Mouse (Mus musculus): ENCODE results near the gene Slc13a2. TPM values are rescaled to one million over a fixed set of nuclear protein-coding genes. Genes with fewer than 3 reads are reported as not detected.

Slc13a2 gene
- total RNA-seq (2014; rRNA removed), result not detected in 2 replicates
- polyA plus RNA-seq (2015; fragmentation: Nextera tagmentation; extraction: Ambion mirVana), result not detected in 2 replicates

DNA sequence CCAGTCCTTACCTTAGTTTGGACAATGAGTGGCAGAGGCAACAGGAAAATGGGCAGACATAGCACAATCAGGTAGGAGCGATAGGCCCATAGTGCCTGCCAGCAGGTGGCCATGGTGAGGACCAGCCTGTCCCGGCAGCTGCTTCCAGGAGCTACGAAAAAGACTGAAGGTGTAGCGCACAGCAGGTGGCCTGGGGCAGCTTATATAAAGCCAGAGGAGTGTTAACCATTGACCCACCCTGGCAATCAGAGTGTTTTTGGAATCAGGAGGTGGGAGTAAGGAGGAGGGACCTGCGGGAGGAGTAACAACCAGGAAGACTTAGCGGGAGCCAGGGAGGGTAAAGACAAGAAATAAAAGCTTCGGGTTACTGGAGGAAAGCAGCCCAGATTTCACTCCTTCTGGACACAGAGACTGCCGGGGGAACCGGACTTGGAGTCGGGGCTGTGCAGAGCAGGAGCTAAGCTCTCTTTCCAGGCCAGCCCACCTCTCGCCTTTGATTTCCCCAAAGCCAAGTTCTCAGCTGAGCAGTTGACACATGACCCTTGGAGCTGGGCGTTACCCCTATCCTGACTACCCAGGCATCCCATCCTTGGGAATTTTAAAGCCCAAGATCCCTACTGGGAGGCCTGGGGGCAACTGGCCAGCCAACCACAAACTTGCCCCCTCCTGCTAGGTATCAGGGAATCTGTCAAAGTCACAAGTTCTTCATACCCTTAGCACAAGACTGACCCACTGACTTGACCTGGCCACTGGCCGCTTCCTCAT is at the start of gene Slc13a2:
TSS of gene Slc13a2 (minus strand) at position 163 of the 765 bp plus-strand sequence.
- Histone ChIP-seq H3K9me3 (ENCODE audit: low read length) (no peaks in the 10 kb centered on the region), H3K4me3 (ENCODE audit: low read depth, low read length) (no peak within 1 kb of the TSS), H3K4me1 (ENCODE audit: insufficient read depth, low read length) (no peaks in the 10 kb centered on the region), H3K9ac (replicated peaks; ENCODE audit: low read length, poor library complexity, severe bottlenecking) (no peak within 1 kb of the TSS), H3K36me3 (ENCODE audit: insufficient read depth, low read length) (no peaks in the 10 kb centered on the region), H3K27me3 (ENCODE audit: insufficient read depth, low read length) (no peaks in the 10 kb centered on the region), H3K4me2 (ENCODE audit: low read depth, low read length, poor library complexity, severe bottlenecking) (no peak within 1 kb of the TSS), H3K27ac (ENCODE audit: low read depth, low read length) (no peak within 1 kb of the TSS)
- DNase-seq (ENCODE audit: low spot score) (no peak), ATAC-seq (ENCODE audit: low FRiP score) (no peak)
- no peak for TF ChIP-seq CTCF (IDR thresholded peaks at IDR 0.05)
- WGBS, result 30% methylated on average over 13 of the region's 13 CpGs

DNA sequence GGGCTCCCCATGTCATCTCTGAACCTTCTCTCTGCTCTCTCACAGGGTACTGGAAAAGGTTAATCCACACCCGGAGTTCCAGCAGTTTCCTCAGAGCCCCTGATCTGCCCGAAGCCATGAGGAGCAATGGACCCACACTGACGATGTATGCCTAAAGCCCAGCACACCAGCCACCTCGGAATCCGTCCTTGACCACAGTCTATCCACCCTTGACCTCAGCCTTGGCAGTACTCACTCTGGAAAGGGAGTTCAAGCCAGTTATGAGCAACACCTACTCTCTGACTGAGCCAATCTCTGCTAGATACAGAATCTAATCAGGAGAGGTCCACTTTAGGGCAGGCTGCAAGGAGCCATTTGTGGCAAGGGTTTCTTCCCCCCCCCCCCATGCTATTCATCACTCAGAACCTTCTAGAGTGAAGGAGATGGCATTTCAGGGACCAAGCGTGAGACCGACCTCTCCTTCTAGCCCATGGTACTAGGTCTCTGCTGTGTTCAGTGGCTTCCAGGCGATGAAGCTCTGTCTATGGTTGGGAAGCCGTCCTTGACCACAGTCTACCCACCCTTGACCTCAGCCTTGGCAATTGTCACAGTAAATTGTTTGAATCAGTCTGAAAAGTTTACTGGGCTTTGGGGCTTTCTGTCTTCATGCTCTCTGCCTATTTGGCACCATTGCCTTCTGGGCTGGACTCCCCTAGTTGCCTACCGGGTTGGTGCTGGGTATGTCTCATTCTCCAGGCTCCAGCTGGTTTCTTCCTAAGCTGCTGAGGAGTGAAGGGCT is 49.5 kb upstream of the Slc13a2 start:
- no peak for TF ChIP-seq CTCF (IDR thresholded peaks at IDR 0.05)
- Histone ChIP-seq H3K9me3 (ENCODE audit: low read length) (no peaks in the 10 kb centered on the region), H3K4me1 (ENCODE audit: insufficient read depth, low read length) (peaks cover under 1% of the 10 kb centered on the region; the same call in 1 of the 2 replicates), H3K36me3 (ENCODE audit: insufficient read depth, low read length) (peaks cover 24% of the 10 kb centered on the region), H3K27ac (ENCODE audit: low read depth, low read length) (no peak overlapping the region), H3K9ac (replicated peaks; ENCODE audit: low read length, poor library complexity, severe bottlenecking) (no peak overlapping the region), H3K27me3 (ENCODE audit: insufficient read depth, low read length) (no peaks in the 10 kb centered on the region), H3K4me3 (ENCODE audit: low read depth, low read length) (no peak overlapping the region), H3K4me2 (ENCODE audit: low read depth, low read length, poor library complexity, severe bottlenecking) (no peak overlapping the region)
- no peak for ATAC-seq (ENCODE audit: low FRiP score)
- WGBS, result 94% methylated on average over 10 of the region's 10 CpGs
- DNase-seq (ENCODE audit: low spot score), result no peak

DNA sequence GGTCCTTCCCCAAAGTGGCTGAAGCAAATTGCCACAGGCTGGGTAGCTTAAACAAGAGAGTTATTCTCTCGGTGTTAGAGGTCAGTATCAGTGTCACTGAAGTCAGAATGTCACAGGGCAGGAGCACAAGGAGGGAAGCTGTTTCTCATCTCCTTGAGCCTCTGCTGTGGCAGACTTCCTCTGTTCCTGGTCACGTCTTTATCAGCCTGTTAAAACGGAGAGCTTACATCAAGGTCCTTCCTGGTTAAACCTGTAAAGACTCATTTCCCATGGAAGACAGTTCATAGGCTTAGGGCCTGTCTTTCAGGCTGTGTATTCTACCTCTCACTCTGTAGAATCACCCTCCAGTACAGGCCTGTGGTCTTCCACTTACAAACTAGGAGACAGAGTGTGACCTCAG is 45.9 kb upstream of the Slc13a2 start:
- WGBS, result 78% methylated on average over 3 of the region's 3 CpGs
- no peak for ATAC-seq (ENCODE audit: low FRiP score)
- TF ChIP-seq CTCF (IDR thresholded peaks at IDR 0.05), result no peak
- Histone ChIP-seq H3K4me2 (ENCODE audit: low read depth, low read length, poor library complexity, severe bottlenecking) (no peak overlapping the region), H3K4me3 (ENCODE audit: low read depth, low read length) (no peak overlapping the region), H3K9ac (replicated peaks; ENCODE audit: low read length, poor library complexity, severe bottlenecking) (no peak overlapping the region), H3K27ac (ENCODE audit: low read depth, low read length) (no peak overlapping the region), H3K27me3 (ENCODE audit: insufficient read depth, low read length) (no peaks in the 10 kb centered on the region), H3K36me3 (ENCODE audit: insufficient read depth, low read length) (peaks cover 7% of the 10 kb centered on the region), H3K4me1 (ENCODE audit: insufficient read depth, low read length) (peaks cover 5% of the 10 kb centered on the region; the same call in 1 of the 2 replicates), H3K9me3 (ENCODE audit: low read length) (no peaks in the 10 kb centered on the region)
- no peak for DNase-seq (ENCODE audit: low spot score)

DNA sequence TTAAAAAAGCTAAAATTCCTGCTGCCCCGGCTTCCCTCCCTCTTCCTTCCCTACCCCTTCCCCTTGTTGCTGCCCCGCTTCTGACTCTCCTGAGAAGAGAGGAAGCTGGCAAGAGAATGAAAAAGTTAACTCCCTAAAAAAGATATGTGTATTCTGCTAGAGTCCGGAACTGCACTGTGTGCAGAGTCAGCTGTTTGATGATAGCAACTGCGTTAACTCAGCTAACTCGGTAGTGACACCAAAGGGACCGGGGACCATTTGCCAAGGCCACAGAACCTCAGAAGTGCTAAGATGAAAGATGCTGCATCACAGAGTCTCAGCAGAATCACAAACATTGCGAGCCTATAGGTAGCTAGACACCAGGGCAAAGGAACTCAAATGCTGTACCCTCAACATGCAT is 45.5 kb upstream of the Slc13a2 start:
- H3K9me3 ChIP-seq (ENCODE audit: low read length), result no peaks in the 10 kb centered on the region
- no peak for ATAC-seq (ENCODE audit: low FRiP score)

DNA sequence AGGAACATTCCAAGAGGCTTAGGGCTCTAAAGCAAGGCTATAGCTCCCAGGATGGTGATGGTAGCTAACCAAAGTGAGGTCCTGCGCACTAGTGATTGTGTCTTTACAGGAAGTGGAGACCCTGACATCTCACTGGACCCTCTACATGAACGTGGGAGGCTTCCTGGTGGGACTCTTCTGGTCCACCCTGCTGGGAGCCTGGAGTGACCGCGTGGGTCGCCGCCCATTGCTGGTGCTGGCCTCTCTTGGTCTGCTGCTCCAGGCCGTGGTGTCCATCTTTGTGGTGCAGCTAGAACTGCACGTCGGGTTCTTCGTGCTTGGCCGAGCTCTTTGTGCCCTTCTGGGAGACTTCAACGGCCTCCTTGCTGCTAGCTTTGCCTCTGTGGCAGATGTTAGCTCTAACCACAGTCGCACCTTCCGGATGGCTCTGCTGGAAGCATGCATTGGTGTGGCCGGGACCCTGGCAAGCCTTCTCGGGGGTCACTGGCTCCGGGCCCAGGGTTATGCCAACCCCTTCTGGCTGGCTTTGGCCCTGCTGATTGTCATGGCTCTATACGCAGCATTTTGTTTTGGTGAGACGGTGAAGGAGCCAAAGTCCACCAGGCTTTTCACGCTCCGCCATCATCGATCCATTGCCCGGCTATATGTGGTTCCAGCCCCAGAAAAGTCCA is 44.4 kb upstream of the Slc13a2 start:
- ATAC-seq (ENCODE audit: low FRiP score) (no peak; the same call in 1 of the 2 replicates), DNase-seq (ENCODE audit: low spot score) (no peak)
- 51% methylated on average over 23 of the region's 23 CpGs for WGBS
- 0 out of 2 replicates have a peak, but pooled peaks cover 2% of the 10 kb centered on the region for H3K36me3 ChIP-seq (ENCODE audit: insufficient read depth, low read length)
- H3K9ac ChIP-seq (replicated peaks; ENCODE audit: low read length, poor library complexity, severe bottlenecking), result peak overlapping the region; percentile 67
- H3K4me2 ChIP-seq (ENCODE audit: low read depth, low read length, poor library complexity, severe bottlenecking), result peak overlapping the region; percentile 76
- H3K27me3 ChIP-seq (ENCODE audit: insufficient read depth, low read length), result no peaks in the 10 kb centered on the region
- H3K4me3 ChIP-seq (ENCODE audit: low read depth, low read length), result peak overlapping the region; percentile 59
- TF ChIP-seq CTCF (IDR thresholded peaks at IDR 0.05), result no peak
- peaks cover 5% of the 10 kb centered on the region; the same call in 1 of the 2 replicates for H3K4me1 ChIP-seq (ENCODE audit: insufficient read depth, low read length)
- H3K27ac ChIP-seq (ENCODE audit: low read depth, low read length), result peak overlapping the region; percentile 79
- H3K9me3 ChIP-seq (ENCODE audit: low read length), result no peaks in the 10 kb centered on the region

More for the DNA sequence above, 45.5 kb upstream of the Slc13a2 start:
- no peak for TF ChIP-seq CTCF (IDR thresholded peaks at IDR 0.05)
- H3K27me3 ChIP-seq (ENCODE audit: insufficient read depth, low read length), result no peaks in the 10 kb centered on the region
- DNase-seq (ENCODE audit: low spot score), result no peak
- H3K4me2 ChIP-seq (ENCODE audit: low read depth, low read length, poor library complexity, severe bottlenecking), result no peak overlapping the region
- no peak overlapping the region for H3K9ac ChIP-seq (replicated peaks; ENCODE audit: low read length, poor library complexity, severe bottlenecking)
- H3K27ac ChIP-seq (ENCODE audit: low read depth, low read length), result no peak overlapping the region
- 87% methylated on average over 7 of the region's 7 CpGs for WGBS
- 0 out of 2 replicates have a peak, but pooled peaks cover 5% of the 10 kb centered on the region for H3K36me3 ChIP-seq (ENCODE audit: insufficient read depth, low read length)
- no peak overlapping the region for H3K4me3 ChIP-seq (ENCODE audit: low read depth, low read length)
- peaks cover 5% of the 10 kb centered on the region; the same call in 1 of the 2 replicates for H3K4me1 ChIP-seq (ENCODE audit: insufficient read depth, low read length)
